Mouse (Mus musculus) CH12.LX (cell line): ENCODE data around the gene Slamf6. TPM values are rescaled to one million over a fixed set of nuclear protein-coding genes. Genes with fewer than 3 reads are reported as not detected.

ENCODE experiments used
- DNase-seq: peaks from one replicate; pipeline ENCODE4 v3.0.0-alpha.2; 2013; ENCODE audit errors: extremely low read depth
- H3K27ac ChIP-seq: 2 replicates; pipeline ENCODE4 v1.5.1; 2012; ENCODE audit warnings: low read depth, mild to moderate bottlenecking, control low read depth, moderate library complexity; ENCODE audit not compliant: insufficient read depth
- H3K27me3 ChIP-seq: replicated peaks from 2 replicates; pipeline ENCODE3; 2012; ENCODE audit warnings: inconsistent platforms
- H3K36me3 ChIP-seq, 2 experiments: replicated peaks in 1 of 2; 2 replicates each; pipeline versions ENCODE3 to v1.6.1; 2012; ENCODE audit warnings: inconsistent platforms in 1 of 2, low read length in 1 of 2, mild to moderate bottlenecking in 1 of 2, mixed read lengths in 1 of 2, moderate library complexity in 1 of 2; ENCODE audit not compliant: control insufficient read depth in 1 of 2, insufficient read depth in 1 of 2
- H3K4me1 ChIP-seq, 2 experiments: 2 replicates each; pipeline ENCODE4 v1.6.1; 2012; ENCODE audit warnings: inconsistent platforms in 1 of 2, moderate library complexity in 1 of 2; ENCODE audit not compliant: insufficient read depth in 2 of 2, control insufficient read depth in 1 of 2
- H3K4me2 ChIP-seq: 2 replicates; pipeline ENCODE4 v1.6.1; 2012; ENCODE audit warnings: low read depth, mild to moderate bottlenecking, control low read depth; ENCODE audit not compliant: poor library complexity, insufficient read depth, severe bottlenecking
- H3K4me3 ChIP-seq, 3 experiments: fragments of 150-350 bp in 1 of 3; sonication (generic) in 1 of 3; replicated peaks in 1 of 3; 2 replicates each; pipeline versions ENCODE3 to v1.5.1; 2011 to 2012; ENCODE audit warnings: low read depth in 2 of 3, low read length in 2 of 3, mild to moderate bottlenecking in 2 of 3, moderate library complexity in 2 of 3, control low read depth in 1 of 3, improper control_type of control experiment in 1 of 3, inconsistent platforms in 1 of 3, mixed read lengths in 1 of 3; ENCODE audit not compliant: poor library complexity in 1 of 3
- H3K79me2 ChIP-seq: replicated peaks from 2 replicates; pipeline ENCODE4 v1.6.1; 2012; ENCODE audit warnings: mild to moderate bottlenecking, moderate library complexity; ENCODE audit not compliant: control insufficient read depth, poor library complexity, insufficient read depth, severe bottlenecking; ENCODE audit errors: extremely low read depth
- H3K9ac ChIP-seq: 2 replicates; pipeline ENCODE4 v1.6.1; 2012; ENCODE audit warnings: low read depth, mild to moderate bottlenecking, control low read depth, moderate library complexity; ENCODE audit not compliant: insufficient read depth
- H3K9me3 ChIP-seq: replicated peaks from 2 replicates; pipeline ENCODE3; 2012; ENCODE audit warnings: low read length, inconsistent platforms, mixed read lengths
- BHLHE40 ChIP-seq: IDR thresholded peaks from 2 replicates; pipeline ENCODE4 v1.6.1; 2011; ENCODE audit warnings: mild to moderate bottlenecking, low read depth, low read length, improper control_type of control experiment
- CHD2 ChIP-seq: IDR thresholded peaks from 2 replicates; pipeline ENCODE4 v1.6.1; 2011; ENCODE audit warnings: low read length, improper control_type of control experiment
- CTCF ChIP-seq, 2 experiments: IDR thresholded peaks in 1 of 2; conservative IDR thresholded peaks in 1 of 2; 2 replicates each; pipeline ENCODE4 v1.5.1; 2011 to 2012; ENCODE audit warnings: low read depth in 2 of 2, low read length in 2 of 2, improper control_type of control experiment in 1 of 2, inconsistent platforms in 1 of 2, mild to moderate bottlenecking in 1 of 2, moderate library complexity in 1 of 2
- E2F4 ChIP-seq: IDR thresholded peaks from 2 replicates; pipeline ENCODE4 v1.6.1; 2011; ENCODE audit warnings: low read depth, low read length, improper control_type of control experiment; ENCODE audit not compliant: insufficient replicate concordance
- ELF1 ChIP-seq: IDR thresholded peaks from 2 replicates; pipeline ENCODE4 v1.6.1; 2014; ENCODE audit warnings: low read depth, mild to moderate bottlenecking, inconsistent platforms, low read length, improper control_type of control experiment
- EP300 ChIP-seq: IDR thresholded peaks from 2 replicates; pipeline ENCODE4 v1.6.1; 2011; ENCODE audit warnings: low read length, improper control_type of control experiment
- ETS1 ChIP-seq: conservative IDR thresholded peaks from 2 replicates; pipeline ENCODE4 v1.6.1; 2012; ENCODE audit warnings: low read depth, mild to moderate bottlenecking, inconsistent platforms, low read length, improper control_type of control experiment, moderate library complexity
- GABPA ChIP-seq: IDR thresholded peaks from 2 replicates; pipeline ENCODE4 v1.6.1; 2012; ENCODE audit warnings: low read depth, low read length, improper control_type of control experiment, inconsistent platforms; ENCODE audit not compliant: insufficient replicate concordance
- HCFC1 ChIP-seq: IDR thresholded peaks from 2 replicates; pipeline ENCODE4 v1.6.1; 2012; ENCODE audit warnings: low read depth, mild to moderate bottlenecking, inconsistent platforms, low read length, improper control_type of control experiment
- JUND ChIP-seq: conservative IDR thresholded peaks from 2 replicates; pipeline ENCODE4 v1.6.1; 2011; ENCODE audit warnings: low read depth, low read length, improper control_type of control experiment
- KAT2A ChIP-seq: IDR thresholded peaks from 2 replicates; pipeline ENCODE4 v1.6.1; 2012; ENCODE audit warnings: low read length, improper control_type of control experiment, inconsistent platforms; ENCODE audit not compliant: insufficient replicate concordance
- MAFK ChIP-seq: IDR thresholded peaks from 2 replicates; pipeline ENCODE4 v1.6.1; 2011; ENCODE audit warnings: low read length, improper control_type of control experiment; ENCODE audit not compliant: insufficient replicate concordance
- MAX ChIP-seq: IDR thresholded peaks from 2 replicates; pipeline ENCODE4 v1.6.1; 2011; ENCODE audit warnings: low read length, improper control_type of control experiment
- MAZ ChIP-seq: IDR thresholded peaks from 2 replicates; pipeline ENCODE4 v1.6.1; 2012; ENCODE audit warnings: low read depth, mild to moderate bottlenecking, inconsistent platforms, low read length, improper control_type of control experiment, moderate library complexity
- MEF2A ChIP-seq: IDR thresholded peaks from 2 replicates; pipeline ENCODE4 v1.6.1; 2014; ENCODE audit warnings: low read depth, mild to moderate bottlenecking, inconsistent platforms, low read length, improper control_type of control experiment, borderline replicate concordance
- MXI1 ChIP-seq: IDR thresholded peaks from 2 replicates; pipeline ENCODE4 v1.6.1; 2011; ENCODE audit warnings: mild to moderate bottlenecking, low read depth, low read length, improper control_type of control experiment
- MYC ChIP-seq: IDR thresholded peaks from 2 replicates; pipeline ENCODE4 v1.6.1; 2011; ENCODE audit warnings: low read depth, mild to moderate bottlenecking, improper control_type of control experiment, low read length
- PAX5 ChIP-seq: IDR thresholded peaks from 2 replicates; pipeline ENCODE4 v1.6.1; 2012; ENCODE audit warnings: low read length, inconsistent platforms, mixed read lengths
- POLR2A ChIP-seq: IDR thresholded peaks from 2 replicates; pipeline ENCODE4 v1.6.1; 2011; ENCODE audit warnings: low read depth, mild to moderate bottlenecking, improper control_type of control experiment, low read length
- POLR2AphosphoS2 ChIP-seq: IDR thresholded peaks from 2 replicates; pipeline ENCODE4 v1.6.1; 2011; ENCODE audit warnings: low read depth, low read length, improper control_type of control experiment
- RAD21 ChIP-seq: IDR thresholded peaks from 2 replicates; pipeline ENCODE4 v1.6.1; 2011; ENCODE audit warnings: low read depth, mild to moderate bottlenecking, low read length, improper control_type of control experiment, moderate library complexity
- SIN3A ChIP-seq: IDR thresholded peaks from 2 replicates; pipeline ENCODE4 v1.6.1; 2012; ENCODE audit warnings: low read length, improper control_type of control experiment, inconsistent platforms
- SMC3 ChIP-seq: IDR thresholded peaks from 2 replicates; pipeline ENCODE4 v1.6.1; 2011; ENCODE audit warnings: low read depth, low read length, improper control_type of control experiment
- TBP ChIP-seq: conservative IDR thresholded peaks from 2 replicates; pipeline ENCODE4 v1.6.1; 2011; ENCODE audit warnings: low read depth, low read length, improper control_type of control experiment
- TCF12 ChIP-seq: IDR thresholded peaks from 2 replicates; pipeline ENCODE4 v1.6.1; 2014; ENCODE audit warnings: low read depth, mild to moderate bottlenecking, inconsistent platforms, low read length, improper control_type of control experiment
- UBTF ChIP-seq: IDR thresholded peaks from 2 replicates; pipeline ENCODE4 v1.6.1; 2012; ENCODE audit warnings: low read depth, mild to moderate bottlenecking, inconsistent platforms, low read length, improper control_type of control experiment, moderate library complexity
- USF1 ChIP-seq: IDR thresholded peaks from 2 replicates; pipeline ENCODE4 v1.6.1; 2014; ENCODE audit warnings: low read depth, mild to moderate bottlenecking, inconsistent platforms, low read length, improper control_type of control experiment
- USF2 ChIP-seq: conservative IDR thresholded peaks from 2 replicates; pipeline ENCODE4 v1.6.1; 2011; ENCODE audit warnings: low read depth, low read length, improper control_type of control experiment
- ZC3H11A ChIP-seq: IDR thresholded peaks from 2 replicates; pipeline ENCODE4 v1.6.1; 2012; ENCODE audit warnings: low read depth, mild to moderate bottlenecking, inconsistent platforms, low read length, improper control_type of control experiment
- ZKSCAN1 ChIP-seq: IDR thresholded peaks from 2 replicates; pipeline ENCODE4 v1.6.1; 2012; ENCODE audit warnings: low read depth, inconsistent platforms, low read length, improper control_type of control experiment, borderline replicate concordance
- ZMIZ1 ChIP-seq: IDR thresholded peaks from 2 replicates; pipeline ENCODE4 v1.6.1; 2012; ENCODE audit warnings: low read depth, mild to moderate bottlenecking, inconsistent platforms, low read length, improper control_type of control experiment
- ZNF384 ChIP-seq: IDR thresholded peaks from 2 replicates; pipeline ENCODE4 v1.6.1; 2012; ENCODE audit warnings: low read depth, low read length, improper control_type of control experiment, inconsistent platforms
- dilution Hi-C: fragments of 300-500 bp; cut with MboI; formaldehyde crosslinking; loops from 2 replicates; pipeline ENCODE4 v1.14.3; 2020; ENCODE audit warnings: low sequenced_read_pairs; ENCODE audit not compliant: extremely low pct_unique_long_range_greater_than_20kb, extremely low pct_ligation_motif_present
- in situ Hi-C: fragments of 300-500 bp; cut with MboI; formaldehyde crosslinking; loops from 3 replicates; pipeline ENCODE4 v1.14.3; 2019; ENCODE audit warnings: low sequenced_read_pairs, low pct_ligation_motif_present, low pct_unique_long_range_greater_than_20kb, mixed read lengths
- polyA plus RNA-seq: library from polyadenylated mRNA; unstranded; fragments of >175 nt; gene quantifications from 2 replicates; pipeline ENCODE4 v1.2.1, GENCODE M21; 2012; ENCODE audit warnings: low read depth; ENCODE audit not compliant: insufficient read length
- total RNA-seq, 2 experiments: library from RNA; depleted of rRNA; stranded (reverse); fragments of 300-350 nt in 1 of 2; fragments of >200 nt in 1 of 2; gene quantifications; 2 replicates each; pipeline ENCODE4 v1.2.3; 2012 to 2014

Slamf6 gene
- total and polyA plus RNA-seq, 3 experiments = 50.9 to 180 (median 127) TPM

- Histone ChIP-seq H3K4me1 (peaks cover 2 to 31% of the 10 kb centered on the region in 2 experiments; a peak in 2 of 4 replicates), H3K27ac (peak overlapping the region; percentile 82), H3K36me3 (no peaks in the 10 kb centered on the region), H3K27me3 (no peaks in the 10 kb centered on the region), H3K9ac (peak overlapping the region; percentile 13; the same call in 1 of the 2 replicates), H3K4me3 (no peak overlapping the region)
- in situ Hi-C loops = no loop called here
- peak; percentile 40 for TF ChIP-seq SMC3
- TF ChIP-seq POLR2A = peak; percentile 32; the same call in 1 of the 2 replicates
- 0 out of 2 replicates have a peak, but pooled peaks have one; percentile 20 for TF ChIP-seq TBP
- peak in 1 of 2 experiments; percentile 71; a peak in 3 of 4 replicates for TF ChIP-seq CTCF (conservative IDR thresholded peaks at IDR 0.05 in 1 of 2, IDR thresholded peaks at IDR 0.05 in 1 of 2; ENCODE audit: low read depth in 2 of 2, low read length in 2 of 2)
- no peak for TF ChIP-seq USF1
- no peak for TF ChIP-seq MAFK
- no peak for TF ChIP-seq MAX
- no peak for TF ChIP-seq ZNF384
- TF ChIP-seq ZC3H11A = no peak
- TF ChIP-seq UBTF = no peak
- peak; percentile 41; the same call in 1 of the 2 replicates for TF ChIP-seq ELF1
- 0 out of 2 replicates have a peak, but pooled peaks have one; percentile 17 for TF ChIP-seq KAT2A
- TF ChIP-seq JUND = no peak
- no peak for TF ChIP-seq MAZ
- TF ChIP-seq USF2 = no peak
- TF ChIP-seq TCF12 = 0 out of 2 replicates have a peak, but pooled peaks have one; percentile 38
- TF ChIP-seq SIN3A = no peak
- TF ChIP-seq RAD21 = peak; percentile 25
- TF ChIP-seq MEF2A = no peak
- TF ChIP-seq, all 38 proteins: peak for 8
- DNase-seq = peak; percentile 90
- dilution Hi-C loops = no loop called here
- H3K9me3 ChIP-seq = peaks cover 2% of the 10 kb centered on the region
- no peaks in the 10 kb centered on the region for H3K79me2 ChIP-seq
- peak overlapping the region; percentile 45; the same call in 1 of the 2 replicates for H3K4me2 ChIP-seq
These were observed 58.1 kb downstream of the Slamf6 start for GRCm38 (mm10) chr1:171975377-171975776.

GRCm38 (mm10) chr1:171975831-171976230 lies 58.5 kb downstream of the Slamf6 start:
- Histone ChIP-seq H3K4me2 (peak overlapping the region; percentile 52), H3K27me3 (no peaks in the 10 kb centered on the region), H3K27ac (peak overlapping the region; percentile 82), H3K4me3 (no peak overlapping the region), H3K9ac (peak overlapping the region; percentile 13; the same call in 1 of the 2 replicates), H3K4me1 (peaks cover 2 to 33% of the 10 kb centered on the region in 2 experiments; a peak in 2 of 4 replicates), H3K79me2 (no peaks in the 10 kb centered on the region), H3K36me3 (no peaks in the 10 kb centered on the region), H3K9me3 (peaks cover 2% of the 10 kb centered on the region)
- in situ Hi-C loops = no loop called here
- peak; percentile 79 for DNase-seq
- dilution Hi-C loops = no loop called here
- TF ChIP-seq GABPA (no peak), PAX5 (no peak), ZMIZ1 (0 out of 2 replicates have a peak, but pooled peaks have one; percentile 32), EP300 (peak; percentile 82), JUND (peak; percentile 72), CHD2 (no peak), POLR2AphosphoS2 (no peak), USF2 (no peak), ELF1 (peak; percentile 5; the same call in 1 of the 2 replicates), KAT2A (no peak), TCF12 (peak; percentile 41), RAD21 (no peak), HCFC1 (no peak), BHLHE40 (0 out of 2 replicates have a peak, but pooled peaks have one; percentile 36), E2F4 (no peak), SMC3 (no peak), ETS1 (0 out of 2 replicates have a peak, but pooled peaks have one; percentile 44), ZKSCAN1 (no peak), UBTF (no peak), ZC3H11A (no peak), MXI1 (peak; percentile 31; the same call in 1 of the 2 replicates), MYC (no peak)
